Mouse (Mus musculus) heart, postnatal 25 days (tissue): Measurements from ENCODE around the gene Gkn1. TPM values are rescaled to one million over a fixed set of nuclear protein-coding genes. Genes with fewer than 3 reads are reported as not detected.

Experiments
- DNase-seq: peaks from one replicate; pipeline ENCODE4 v3.0.0; 2022; ENCODE audit warnings: low spot score
- intact Hi-C: fragments of 180-260 bp; cut with DNase I; formaldehyde crosslinking; loops from one replicate; pipeline ENCODE4 v1.15.1; 2025
- total RNA-seq, 2 experiments: library from RNA; stranded (reverse); gene quantifications; 2 replicates each; pipeline ENCODE4 v1.2.3; 2021

Gkn1 gene
- total RNA-seq, 2 experiments from 2014 or later, result not detected

GRCm38 (mm10) chr6:87328265-87329173 is 22.2 kb downstream of the Gkn1 start:
- DNase-seq, result no peak

GRCm38 (mm10) chr6:87326932-87327331 is 23.8 kb downstream of the Gkn1 start:
- no peak for DNase-seq
- intact Hi-C loops, result no loop called here

More at GRCm38 (mm10) chr6:87328265-87329173, 22.2 kb downstream of the Gkn1 start:
- intact Hi-C loops, result no loop called here

GRCm38 (mm10) chr6:87323381-87323780 is 27.4 kb downstream of the Gkn1 start:
- no peak for DNase-seq
- intact Hi-C loops, result loop anchor here (1.0 kb wide), 1 partner anchor 222 kb away; no protein-coding TSS in a partner anchor

- no peak for DNase-seq
- intact Hi-C loops, result no loop called here
These were observed 32.1 kb downstream of the Gkn1 start for GRCm38 (mm10) chr6:87318651-87319050.

GRCm38 (mm10) chr6:87316966-87317365 is 33.8 kb downstream of the Gkn1 start:
- intact Hi-C loops, result no loop called here
- peak; percentile 22 for DNase-seq

GRCm38 (mm10) chr6:87312761-87313160 is 38.0 kb downstream of the Gkn1 start:
- intact Hi-C loops, result no loop called here
- DNase-seq, result no peak

GRCm38 (mm10) chr6:87304486-87304885 is 46.3 kb downstream of the Gkn1 start:
- DNase-seq, result no peak
- intact Hi-C loops, result no loop called here

GRCm38 (mm10) chr6:87302746-87303145 is 48.0 kb downstream of the Gkn1 start:
- no peak for DNase-seq
- intact Hi-C loops, result no loop called here

- intact Hi-C loops, result no loop called here
- DNase-seq, result no peak
These were observed 48.8 kb downstream of the Gkn1 start for GRCm38 (mm10) chr6:87301991-87302390.

Other genes with a start within 250 kb of the Gkn1 start
- gene D6Ertd527e, start 246.2 kb downstream of the Gkn1 start, total RNA-seq, result not detected
- gene Antxr1, start 15.1 kb downstream of the Gkn1 start, total RNA-seq, result 10 to 100 TPM in 1 of 2 experiments, 1 to 10 TPM in 1; 9.8 to 11.7 TPM
- not detected for gene Gkn2, start 22.4 kb upstream of the Gkn1 start, total RNA-seq
- 1 to 10 TPM; 1.1 to 1.5 TPM for gene Gkn3, start 38.0 kb upstream of the Gkn1 start, total RNA-seq
- 10 to 100 TPM; 55.6 to 58.8 TPM for gene Bmp10, start 78.1 kb upstream of the Gkn1 start, total RNA-seq
- gene Arhgap25, start 182.3 kb upstream of the Gkn1 start, total RNA-seq, result 1 to 10 TPM; 3.1 to 3.8 TPM
- under 1 TPM; 0.73 to 0.84 TPM for gene Prokr1, start 239.8 kb upstream of the Gkn1 start, total RNA-seq